Mouse (Mus musculus): ENCODE measurements around the gene Notch2.

DNA sequence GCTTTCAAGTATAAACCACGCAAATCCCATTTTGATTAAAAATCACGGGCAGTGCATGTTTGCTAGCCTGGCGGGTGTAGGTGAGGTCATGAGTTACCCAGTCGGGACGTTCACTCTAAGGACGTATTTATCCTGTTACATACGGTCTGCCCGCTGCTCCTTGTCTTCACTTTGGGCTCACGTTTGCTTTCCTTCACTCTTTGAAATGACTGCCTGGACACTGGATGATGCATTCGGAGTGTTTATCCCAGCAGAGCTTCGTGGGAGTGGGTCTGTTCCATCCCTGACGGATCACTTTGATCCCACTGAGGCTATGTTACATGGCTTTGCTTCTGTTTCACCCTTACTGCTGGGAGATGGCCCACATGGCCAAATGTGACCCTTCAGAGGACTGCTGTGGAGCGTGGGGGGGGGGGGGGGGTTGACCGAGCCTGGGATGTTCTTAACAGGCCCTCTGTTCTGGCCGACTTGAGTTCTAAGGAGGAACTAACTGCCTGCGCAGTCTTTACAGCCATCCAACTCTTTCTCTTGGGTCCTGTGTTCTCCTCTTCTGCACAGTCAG, 38.2 kb downstream of the Notch2 start:
- TF ChIP-seq POLR2A (IDR thresholded peaks at IDR 0.05; ENCODE audit: control insufficient read depth, extremely low read depth, insufficient read depth, low read length, poor library complexity) (no peak), CTCF (IDR thresholded peaks at IDR 0.05; ENCODE audit: borderline replicate concordance, control insufficient read depth, extremely low read depth, insufficient read depth, low read length, poor library complexity) (no peak)

Measured in thymus, adult 2 months (tissue).